Mouse (Mus musculus): Measurements from ENCODE around the gene Castor1. TPM values are rescaled to one million over a fixed set of nuclear protein-coding genes. Genes with fewer than 3 reads are reported as not detected.

Gene Castor1
- polyA plus RNA-seq (2014; fragmentation: Illumina TruSeq; extraction: RNeasy Lipid Tissue Mini Kit (QIAGEN cat#74804); ENCODE audit: low read depth, low replicate concordance), result 10.4 TPM

DNA sequence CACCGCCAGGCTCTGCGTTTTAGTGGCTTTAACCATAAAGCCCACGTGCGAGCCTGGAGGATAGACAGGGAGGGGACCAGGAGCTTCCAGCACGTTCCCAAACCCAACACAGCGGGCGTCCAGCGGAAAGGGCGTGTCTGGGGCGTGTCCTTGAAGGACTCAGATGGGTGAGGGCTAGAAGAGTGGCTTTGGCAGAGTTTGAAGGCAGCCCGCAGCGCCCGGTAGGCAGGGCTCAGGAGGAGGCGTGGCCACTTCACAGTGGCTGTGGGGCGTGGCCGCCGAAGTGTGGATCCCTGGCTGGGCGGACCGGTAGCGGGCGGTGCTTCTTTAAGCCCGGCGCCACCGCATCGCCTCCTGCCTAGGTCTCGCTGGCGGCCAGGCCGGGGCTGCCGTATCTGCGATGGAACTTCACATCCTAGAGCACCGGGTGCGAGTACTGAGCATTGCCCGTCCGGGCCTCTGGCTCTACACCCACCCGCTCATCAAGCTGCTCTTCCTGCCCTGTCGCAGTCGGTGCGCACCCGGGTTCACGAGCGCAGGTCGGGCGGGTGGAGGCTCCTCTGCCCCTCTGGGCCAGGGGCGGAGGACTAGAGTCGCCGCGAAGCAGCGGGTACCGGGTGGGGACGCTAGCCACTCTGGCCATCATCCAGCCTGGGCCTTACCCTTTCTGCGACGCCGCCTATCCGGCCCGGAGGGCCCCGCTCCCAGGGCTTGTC, at the start of gene Castor1:
Castor1 (plus strand) TSS at position 312 of the 716 bp plus-strand sequence.

GRCm38 (mm10) chr11:4186486-4187317, 31.3 kb upstream of the Castor1 start, which contains the start of gene Tbc1d10a:
Gene Tbc1d10a, plus strand, starts transcription at chr11:4186789.

DNA sequence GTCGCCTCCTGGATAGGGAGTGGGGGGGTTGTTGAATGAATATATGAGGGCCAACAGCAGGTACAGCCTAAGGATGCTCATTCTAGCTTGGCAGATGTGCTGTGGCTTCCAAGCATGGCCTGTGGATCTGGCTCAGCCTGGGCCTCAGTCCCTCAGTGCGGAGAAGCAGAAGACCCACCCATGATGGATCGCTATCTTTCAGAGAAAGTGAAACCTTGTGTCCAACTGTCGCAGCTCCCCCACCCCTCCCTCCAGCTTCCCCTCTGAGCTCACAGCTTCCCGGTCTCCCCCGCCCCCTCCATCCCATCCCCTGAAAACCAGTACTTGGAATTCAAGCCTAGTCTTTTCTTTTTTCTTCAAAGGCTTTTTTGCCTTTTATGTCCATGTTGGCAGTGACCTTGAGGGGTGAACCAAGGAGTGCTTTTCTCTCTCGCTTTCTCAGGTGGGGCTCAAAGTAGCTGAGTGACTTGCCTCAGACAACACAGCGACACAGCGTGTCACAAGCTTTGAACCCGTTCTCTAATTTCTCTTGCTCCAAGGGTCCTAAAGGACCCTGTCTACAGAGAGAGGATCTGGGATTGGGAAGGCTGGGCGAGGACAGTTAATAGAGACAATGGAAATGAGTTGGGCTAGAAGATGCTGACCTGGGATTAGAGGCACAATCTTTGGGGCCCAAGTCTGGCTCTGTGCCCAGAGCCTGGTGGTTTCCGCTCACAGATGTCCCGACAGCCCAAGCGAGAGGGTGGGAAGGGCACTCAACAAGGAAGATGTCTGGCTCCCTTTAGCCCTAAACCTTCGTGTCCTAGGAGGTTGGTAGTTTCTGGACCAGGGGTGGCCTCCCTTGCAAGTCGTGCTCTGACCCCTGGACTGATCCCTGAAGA, 17.9 kb downstream of the Castor1 start, which contains the start of gene Osm:
Osm (plus strand) TSS at position 756 of the 881 bp plus-strand sequence.

DNA sequence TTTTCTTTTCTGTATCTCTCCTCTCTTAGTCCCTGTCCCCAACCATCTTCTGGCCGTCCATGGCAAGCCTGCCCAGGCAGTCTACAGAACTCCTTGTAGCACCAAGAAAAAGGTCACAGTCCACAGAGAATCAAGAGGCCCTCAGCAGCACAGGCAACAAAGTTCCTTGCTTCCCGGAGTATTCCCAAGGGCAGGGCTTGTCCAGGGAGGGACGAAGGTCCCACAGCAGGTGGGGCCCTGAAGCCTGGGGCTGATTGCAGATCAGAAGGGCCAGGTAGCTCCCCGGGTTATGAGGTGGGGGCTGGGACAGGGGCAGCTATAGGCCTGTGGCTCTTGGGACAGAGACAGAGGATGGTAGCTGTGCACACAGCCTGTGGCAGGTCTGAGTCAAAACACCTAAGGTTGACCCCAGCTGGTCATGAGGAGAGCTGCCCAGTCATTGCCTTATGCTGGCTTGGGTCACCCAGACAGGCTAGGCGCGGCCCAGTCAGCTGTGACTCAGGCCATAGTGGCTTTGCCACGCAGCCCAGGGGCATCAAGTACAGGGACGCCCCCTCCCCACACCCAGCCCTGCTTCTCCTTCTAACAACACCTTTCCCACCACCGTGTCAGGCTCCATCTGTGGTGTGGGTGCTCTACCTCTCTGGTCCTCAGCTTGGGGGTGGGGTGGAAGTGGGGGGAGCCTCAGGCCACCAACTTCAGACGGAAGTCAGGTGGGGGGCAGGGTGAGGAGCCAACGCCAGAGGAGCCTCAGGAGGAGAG, 39.0 kb downstream of the Castor1 start, which contains the start of gene Lif:
Lif (plus strand) TSS at position 712 of the 762 bp plus-strand sequence.

Other genes starting within 250 kb of the Castor1 start
- gene 4930556J24Rik, start 241.4 kb upstream of the Castor1 start, polyA plus RNA-seq (2014; fragmentation: Illumina TruSeq; extraction: RNeasy Lipid Tissue Mini Kit (QIAGEN cat#74804); ENCODE audit: low read depth, low replicate concordance), result not detected
- gene Gal3st1, start 234.6 kb upstream of the Castor1 start, polyA plus RNA-seq (2014; fragmentation: Illumina TruSeq; extraction: RNeasy Lipid Tissue Mini Kit (QIAGEN cat#74804); ENCODE audit: low read depth, low replicate concordance), result 0.57 TPM
- gene Sec14l4, start 186.8 kb upstream of the Castor1 start, polyA plus RNA-seq (2014; fragmentation: Illumina TruSeq; extraction: RNeasy Lipid Tissue Mini Kit (QIAGEN cat#74804); ENCODE audit: low read depth, low replicate concordance), result 4.6 TPM
- 0.29 TPM for gene Sec14l3, start 153.4 kb upstream of the Castor1 start, polyA plus RNA-seq (2014; fragmentation: Illumina TruSeq; extraction: RNeasy Lipid Tissue Mini Kit (QIAGEN cat#74804); ENCODE audit: low read depth, low replicate concordance)
- 7.8 TPM for gene Mtfp1, start 122.8 kb upstream of the Castor1 start, polyA plus RNA-seq (2014; fragmentation: Illumina TruSeq; extraction: RNeasy Lipid Tissue Mini Kit (QIAGEN cat#74804); ENCODE audit: low read depth, low replicate concordance)
- 18.2 TPM for gene Sec14l2, start 94.8 kb upstream of the Castor1 start, polyA plus RNA-seq (2014; fragmentation: Illumina TruSeq; extraction: RNeasy Lipid Tissue Mini Kit (QIAGEN cat#74804); ENCODE audit: low read depth, low replicate concordance)
- gene Rnf215, start 83.0 kb upstream of the Castor1 start, polyA plus RNA-seq (2014; fragmentation: Illumina TruSeq; extraction: RNeasy Lipid Tissue Mini Kit (QIAGEN cat#74804); ENCODE audit: low read depth, low replicate concordance), result 19.0 TPM
- 11.7 TPM for gene Ccdc157, start 57.9 kb upstream of the Castor1 start, polyA plus RNA-seq (2014; fragmentation: Illumina TruSeq; extraction: RNeasy Lipid Tissue Mini Kit (QIAGEN cat#74804); ENCODE audit: low read depth, low replicate concordance)
- gene Sf3a1, start 57.9 kb upstream of the Castor1 start, polyA plus RNA-seq (2014; fragmentation: Illumina TruSeq; extraction: RNeasy Lipid Tissue Mini Kit (QIAGEN cat#74804); ENCODE audit: low read depth, low replicate concordance), result 21.6 TPM
- 28.6 TPM for gene Tbc1d10a, start 31.4 kb upstream of the Castor1 start, polyA plus RNA-seq (2014; fragmentation: Illumina TruSeq; extraction: RNeasy Lipid Tissue Mini Kit (QIAGEN cat#74804); ENCODE audit: low read depth, low replicate concordance)
- gene Osm, start 18.2 kb downstream of the Castor1 start, polyA plus RNA-seq (2014; fragmentation: Illumina TruSeq; extraction: RNeasy Lipid Tissue Mini Kit (QIAGEN cat#74804); ENCODE audit: low read depth, low replicate concordance), result 0.30 TPM
- 2.0 TPM for gene Lif, start 39.3 kb downstream of the Castor1 start, polyA plus RNA-seq (2014; fragmentation: Illumina TruSeq; extraction: RNeasy Lipid Tissue Mini Kit (QIAGEN cat#74804); ENCODE audit: low read depth, low replicate concordance)
- gene Hormad2, start 222.9 kb downstream of the Castor1 start, polyA plus RNA-seq (2014; fragmentation: Illumina TruSeq; extraction: RNeasy Lipid Tissue Mini Kit (QIAGEN cat#74804); ENCODE audit: low read depth, low replicate concordance), result 0.67 TPM